Mouse (Mus musculus) myocyte (in vitro differentiated cells): ENCODE results near the gene Ccdc86. TPM values are rescaled to one million over a fixed set of nuclear protein-coding genes. Genes with fewer than 3 reads are reported as not detected.

Experiments used
- H3K27me3 ChIP-seq: one replicate; pipeline ENCODE4 v1.6.1; 2011; ENCODE audit not compliant: control insufficient read depth, insufficient read depth, insufficient read length
- H3K36me3 ChIP-seq: one replicate; pipeline ENCODE4 v1.6.1; 2011; ENCODE audit not compliant: control insufficient read depth, insufficient read depth
- H3K4me2 ChIP-seq: one replicate; pipeline ENCODE4 v1.6.1; 2011; ENCODE audit warnings: low read depth, control low read depth
- H3K4me3 ChIP-seq: one replicate; pipeline ENCODE4 v1.5.1; 2011; ENCODE audit warnings: mild to moderate bottlenecking, control low read depth, moderate library complexity
- H3K79me2 ChIP-seq: one replicate; pipeline ENCODE4 v1.6.1; 2011; ENCODE audit not compliant: control insufficient read depth, insufficient read depth
- H3ac ChIP-seq: one replicate; pipeline ENCODE4 v1.6.1; 2011; ENCODE audit not compliant: control insufficient read depth, insufficient read length
- CEBPB ChIP-seq: IDR thresholded peaks from 2 replicates; pipeline ENCODE4 v1.6.1; 2011; ENCODE audit warnings: mild to moderate bottlenecking, moderate library complexity; ENCODE audit not compliant: poor library complexity, insufficient read depth, severe bottlenecking
- E2F4 ChIP-seq: IDR thresholded peaks from one replicate; pipeline ENCODE4 v1.6.1; 2011; ENCODE audit warnings: mild to moderate bottlenecking, control low read depth, moderate library complexity; ENCODE audit not compliant: insufficient read depth
- MAX ChIP-seq: IDR thresholded peaks from one replicate; pipeline ENCODE4 v1.6.1; 2011; ENCODE audit warnings: low read depth, mild to moderate bottlenecking, control low read depth
- MYOD1 ChIP-seq, 3 experiments: IDR thresholded peaks; one replicate each; pipeline ENCODE4 v1.6.1; 2011; ENCODE audit warnings: control low read depth in 2 of 3, low read depth in 2 of 3, mild to moderate bottlenecking in 2 of 3, moderate library complexity in 1 of 3; ENCODE audit not compliant: insufficient read length in 2 of 3, control insufficient read depth in 1 of 3
- MYOG ChIP-seq, 3 experiments: IDR thresholded peaks; one replicate each; pipeline ENCODE4 v1.6.1; 2011; ENCODE audit warnings: control low read depth in 2 of 3, low read depth in 2 of 3, mild to moderate bottlenecking in 2 of 3; ENCODE audit not compliant: insufficient read length in 2 of 3, control insufficient read depth in 1 of 3, insufficient read depth in 1 of 3
- POLR2A ChIP-seq: IDR thresholded peaks from one replicate; pipeline ENCODE4 v1.6.1; 2011; ENCODE audit warnings: low read depth, mild to moderate bottlenecking, control low read depth, moderate library complexity; ENCODE audit not compliant: insufficient read length
- POLR2AphosphoS2 ChIP-seq: IDR thresholded peaks from one replicate; pipeline ENCODE4 v1.6.1; 2011; ENCODE audit warnings: low read depth, control low read depth; ENCODE audit not compliant: insufficient read length
- REST ChIP-seq: IDR thresholded peaks from one replicate; pipeline ENCODE4 v1.6.1; 2011; ENCODE audit warnings: mild to moderate bottlenecking, control low read depth, moderate library complexity; ENCODE audit not compliant: insufficient read depth, insufficient read length
- SRF ChIP-seq: IDR thresholded peaks from one replicate; pipeline ENCODE4 v1.6.1; 2011; ENCODE audit warnings: low read depth; ENCODE audit not compliant: control insufficient read depth, insufficient read length
- TCF12 ChIP-seq: IDR thresholded peaks from one replicate; pipeline ENCODE4 v1.6.1; 2011; ENCODE audit warnings: mild to moderate bottlenecking, control low read depth; ENCODE audit not compliant: poor library complexity, insufficient read depth, severe bottlenecking
- TCF3 ChIP-seq: IDR thresholded peaks from one replicate; pipeline ENCODE4 v1.6.1; 2011; ENCODE audit warnings: low read depth, control low read depth; ENCODE audit not compliant: insufficient read length
- USF1 ChIP-seq: IDR thresholded peaks from one replicate; pipeline ENCODE4 v1.6.1; 2011; ENCODE audit warnings: low read depth, mild to moderate bottlenecking, control low read depth, moderate library complexity
- polyA plus RNA-seq: library from polyadenylated mRNA; unstranded; fragments of >200 nt; fragmentation: generic; extraction: Trizol; gene quantifications from one replicate; pipeline ENCODE4 v1.2.1, GENCODE M21; 2012; ENCODE audit warnings: missing spikeins

Gene Ccdc86
- polyA plus RNA-seq, 1 experiment: 33.1 TPM

- H3K79me2 ChIP-seq: no peaks in the 10 kb centered on the region
- TF ChIP-seq REST: no peak
- TF ChIP-seq E2F4: no peak
- TF ChIP-seq CEBPB: no peak
- TF ChIP-seq TCF3: no peak
- TF ChIP-seq MAX: no peak
- no peak for TF ChIP-seq TCF12
- no peak for TF ChIP-seq MYOD1 (IDR thresholded peaks at IDR 0.05; ENCODE audit: control insufficient read depth in 1 of 3, insufficient read length in 2 of 3, low read depth in 2 of 3)
- TF ChIP-seq SRF: no peak
- no peak for TF ChIP-seq POLR2A
- no peak for TF ChIP-seq MYOG (IDR thresholded peaks at IDR 0.05; ENCODE audit: control insufficient read depth in 1 of 3, insufficient read depth in 1 of 3, insufficient read length in 2 of 3, low read depth in 2 of 3)
- TF ChIP-seq USF1: no peak
- no peak for TF ChIP-seq POLR2AphosphoS2
- no peaks in the 10 kb centered on the region for H3K36me3 ChIP-seq
- no peak overlapping the region for H3K4me3 ChIP-seq
- peak overlapping the region; percentile 71 for H3K4me2 ChIP-seq
- no peaks in the 10 kb centered on the region for H3K27me3 ChIP-seq
- no peak overlapping the region for H3ac ChIP-seq
Observed at GRCm38 (mm10) chr19:10979184-10980168, 30.4 kb upstream of the Ccdc86 start.

GRCm38 (mm10) chr19:10976318-10976717 lies 27.3 kb upstream of the Ccdc86 start:
- Histone ChIP-seq H3K36me3 (no peaks in the 10 kb centered on the region), H3K4me3 (no peak overlapping the region), H3K79me2 (no peaks in the 10 kb centered on the region), H3K27me3 (no peaks in the 10 kb centered on the region), H3K4me2 (no peak overlapping the region), H3ac (no peak overlapping the region)
- no peak for TF ChIP-seq USF1
- no peak for TF ChIP-seq CEBPB
- TF ChIP-seq MYOD1 (IDR thresholded peaks at IDR 0.05; ENCODE audit: control insufficient read depth in 1 of 3, insufficient read length in 2 of 3, low read depth in 2 of 3): peak in 1 of 3 experiments; percentile 9
- TF ChIP-seq SRF: peak; percentile 87

GRCm38 (mm10) chr19:10975187-10975586 lies 26.1 kb upstream of the Ccdc86 start:
- no peak for TF ChIP-seq MYOD1 (IDR thresholded peaks at IDR 0.05; ENCODE audit: control insufficient read depth in 1 of 3, insufficient read length in 2 of 3, low read depth in 2 of 3)
- peak; percentile 70 for TF ChIP-seq USF1
- TF ChIP-seq MAX: no peak
- Histone ChIP-seq H3K4me2 (peak overlapping the region; percentile 54), H3K27me3 (no peaks in the 10 kb centered on the region), H3ac (no peak overlapping the region), H3K4me3 (no peak overlapping the region), H3K36me3 (no peaks in the 10 kb centered on the region), H3K79me2 (no peaks in the 10 kb centered on the region)

DNA sequence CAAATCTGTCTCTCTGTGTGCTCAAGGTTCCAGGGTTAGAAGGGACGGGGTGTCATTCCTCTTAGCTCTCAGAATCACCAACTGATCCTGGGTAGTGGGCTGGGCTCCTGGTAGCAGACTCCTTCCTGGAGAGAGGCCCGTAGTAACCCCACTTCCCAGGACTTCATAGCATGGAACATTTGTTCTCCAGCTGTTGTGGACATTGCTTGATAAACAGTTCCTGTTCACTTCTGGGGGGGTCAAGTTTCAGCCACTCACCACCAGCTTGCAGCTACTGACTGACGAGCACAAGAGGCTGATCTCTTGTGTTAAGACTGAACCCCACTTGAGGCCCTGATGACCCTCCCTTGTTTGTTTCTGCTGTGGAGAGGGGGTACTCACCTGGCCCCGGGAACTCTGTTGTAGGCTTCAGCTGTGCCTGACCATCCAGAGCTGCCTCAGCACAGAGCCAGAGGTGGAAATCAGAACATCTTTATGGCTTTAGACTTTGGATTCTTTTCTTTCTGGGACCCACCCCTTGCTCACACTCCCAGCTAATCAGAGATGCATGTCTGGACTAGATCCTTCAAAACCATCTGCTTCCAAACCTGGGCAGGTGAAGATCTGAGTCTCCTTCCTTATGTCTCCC lies 25.3 kb upstream of the Ccdc86 start, which contains the start of gene Ms4a10:
Gene Ms4a10, minus strand, starts transcription at position 433 of the 628 bp plus-strand sequence.
- Histone ChIP-seq H3ac (no peak within 1 kb of the TSS), H3K36me3 (no peaks in the 10 kb centered on the region), H3K4me3 (no peak within 1 kb of the TSS), H3K79me2 (no peaks in the 10 kb centered on the region), H3K27me3 (no peaks in the 10 kb centered on the region), H3K4me2 (peak within 1 kb of the TSS; percentile 54)
- TF ChIP-seq POLR2AphosphoS2 (no peak), REST (no peak), TCF12 (peak; percentile 70), POLR2A (no peak), CEBPB (no peak), MYOG (IDR thresholded peaks at IDR 0.05; ENCODE audit: control insufficient read depth in 1 of 3, insufficient read depth in 1 of 3, insufficient read length in 2 of 3, low read depth in 2 of 3) (peak; percentile 47 to 91 (median 76)), E2F4 (no peak), SRF (peak; percentile 7), TCF3 (peak; percentile 42), MAX (no peak), USF1 (no peak), MYOD1 (IDR thresholded peaks at IDR 0.05; ENCODE audit: control insufficient read depth in 1 of 3, insufficient read length in 2 of 3, low read depth in 2 of 3) (peak; percentile 20 to 84 (median 69))

GRCm38 (mm10) chr19:10973187-10973586 lies 24.1 kb upstream of the Ccdc86 start:
- Histone ChIP-seq H3K36me3 (no peaks in the 10 kb centered on the region), H3ac (no peak overlapping the region), H3K27me3 (peaks cover 5% of the 10 kb centered on the region), H3K4me3 (no peak overlapping the region), H3K4me2 (no peak overlapping the region), H3K79me2 (no peaks in the 10 kb centered on the region)
- no peak for TF ChIP-seq TCF12
- no peak for TF ChIP-seq SRF
- no peak for TF ChIP-seq POLR2AphosphoS2
- TF ChIP-seq USF1: no peak
- TF ChIP-seq E2F4: no peak
- TF ChIP-seq MYOG (IDR thresholded peaks at IDR 0.05; ENCODE audit: control insufficient read depth in 1 of 3, insufficient read depth in 1 of 3, insufficient read length in 2 of 3, low read depth in 2 of 3): no peak
- TF ChIP-seq POLR2A: no peak
- TF ChIP-seq CEBPB: no peak
- no peak for TF ChIP-seq TCF3
- TF ChIP-seq MAX: no peak
- no peak for TF ChIP-seq REST
- no peak for TF ChIP-seq MYOD1 (IDR thresholded peaks at IDR 0.05; ENCODE audit: control insufficient read depth in 1 of 3, insufficient read length in 2 of 3, low read depth in 2 of 3)
